Mouse (Mus musculus) c-Kit-positive CD71-negative TER-119-negative erythroid progenitor cells, embryonic 14.5 days (primary cell): Measurements from ENCODE around the gene Calm4.

Source experiments
- DNase-seq: peaks from one replicate; pipeline ENCODE4 v3.0.0-alpha.2; 2013; ENCODE audit warnings: low read depth

Calm4 gene

GRCm38 (mm10) chr13:3861251-3861650 lies 23.7 kb downstream of the Calm4 start:
- DNase-seq, result no peak

DNA sequence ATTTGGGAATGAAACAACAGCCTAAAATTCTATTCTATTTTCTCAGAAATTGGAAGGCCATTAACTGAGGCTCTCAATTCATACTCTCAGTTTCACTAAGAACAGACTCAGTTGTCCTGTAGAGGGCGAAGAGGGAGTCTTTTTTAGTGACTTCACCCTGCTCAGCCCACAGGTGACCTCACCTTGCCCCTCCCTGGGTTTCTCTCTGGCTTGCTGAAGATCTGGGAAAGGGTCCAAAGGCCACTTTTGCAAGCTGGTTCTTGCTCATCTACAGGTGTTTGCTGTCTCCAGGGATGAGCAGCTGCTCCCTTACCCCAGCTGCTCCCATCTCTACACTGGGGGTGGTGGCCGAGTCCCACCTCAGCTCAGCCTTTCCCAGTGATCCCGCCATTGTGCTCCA lies 24.8 kb downstream of the Calm4 start:
- no peak for DNase-seq

DNA sequence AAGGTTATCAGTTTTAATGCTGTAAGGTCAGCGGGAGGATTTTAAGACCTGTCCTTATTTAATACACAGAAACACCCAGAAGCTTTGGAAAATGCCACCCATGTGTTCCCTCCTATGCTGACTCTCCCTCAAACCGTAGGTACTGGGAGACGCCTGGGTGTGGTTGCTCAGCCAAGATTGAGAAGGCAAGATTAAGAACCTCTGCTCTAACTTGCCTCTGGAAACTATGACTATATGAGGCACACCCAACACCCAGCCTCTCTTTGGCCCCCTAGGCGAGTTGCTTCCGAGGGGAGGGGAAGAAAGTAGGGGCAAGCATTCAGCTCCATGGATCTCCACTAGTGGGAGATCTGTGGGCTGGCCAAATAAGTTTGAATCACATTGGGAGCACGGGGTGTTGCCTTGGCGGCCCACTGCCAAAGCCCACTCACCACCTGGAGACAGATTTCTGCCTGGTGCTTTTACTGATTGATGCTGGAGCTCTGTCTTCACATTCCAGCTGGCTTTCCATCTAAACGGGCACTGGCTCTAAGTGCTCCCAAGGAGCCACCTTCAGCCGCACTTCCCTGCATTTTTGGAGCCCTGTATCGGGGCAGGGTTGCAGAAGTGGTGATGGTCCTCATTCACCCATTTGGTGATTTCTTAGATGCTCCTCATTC lies 25.5 kb downstream of the Calm4 start:
- DNase-seq, result no peak

DNA sequence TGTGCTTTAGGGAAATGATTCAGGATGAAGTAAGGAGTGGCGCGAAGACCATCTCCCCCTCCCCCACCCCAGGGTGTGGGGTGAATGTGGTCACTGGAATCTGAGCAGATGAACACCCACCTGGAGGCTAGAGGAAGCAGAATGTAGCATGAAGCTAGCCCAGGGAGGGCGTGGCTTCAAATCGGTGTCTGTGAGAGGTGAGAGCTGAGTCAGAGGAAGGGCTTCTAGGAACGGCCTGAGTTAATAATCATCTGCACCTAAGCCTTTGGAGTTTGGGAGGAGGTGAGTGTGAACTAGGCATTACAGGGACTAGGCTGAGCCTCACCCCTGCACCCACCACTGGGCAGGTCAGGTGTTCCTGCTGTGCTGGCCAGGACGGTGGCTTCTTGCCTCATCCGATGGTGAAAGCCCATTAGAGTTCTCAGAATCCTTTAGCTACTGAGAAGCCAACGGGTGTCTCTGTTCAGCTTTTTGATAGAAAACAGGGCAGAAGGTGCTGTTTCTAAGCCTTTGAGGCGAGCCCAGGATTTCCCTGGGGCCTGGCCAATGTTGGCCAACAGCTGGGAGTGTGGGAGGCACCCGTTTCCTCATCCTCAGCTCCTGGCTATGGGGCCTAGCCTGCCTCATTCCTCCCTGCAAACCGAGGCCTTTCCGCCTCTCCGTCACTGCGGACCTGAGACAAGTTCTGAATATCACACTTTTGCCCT lies 28.2 kb downstream of the Calm4 start:
- no peak for DNase-seq

DNA sequence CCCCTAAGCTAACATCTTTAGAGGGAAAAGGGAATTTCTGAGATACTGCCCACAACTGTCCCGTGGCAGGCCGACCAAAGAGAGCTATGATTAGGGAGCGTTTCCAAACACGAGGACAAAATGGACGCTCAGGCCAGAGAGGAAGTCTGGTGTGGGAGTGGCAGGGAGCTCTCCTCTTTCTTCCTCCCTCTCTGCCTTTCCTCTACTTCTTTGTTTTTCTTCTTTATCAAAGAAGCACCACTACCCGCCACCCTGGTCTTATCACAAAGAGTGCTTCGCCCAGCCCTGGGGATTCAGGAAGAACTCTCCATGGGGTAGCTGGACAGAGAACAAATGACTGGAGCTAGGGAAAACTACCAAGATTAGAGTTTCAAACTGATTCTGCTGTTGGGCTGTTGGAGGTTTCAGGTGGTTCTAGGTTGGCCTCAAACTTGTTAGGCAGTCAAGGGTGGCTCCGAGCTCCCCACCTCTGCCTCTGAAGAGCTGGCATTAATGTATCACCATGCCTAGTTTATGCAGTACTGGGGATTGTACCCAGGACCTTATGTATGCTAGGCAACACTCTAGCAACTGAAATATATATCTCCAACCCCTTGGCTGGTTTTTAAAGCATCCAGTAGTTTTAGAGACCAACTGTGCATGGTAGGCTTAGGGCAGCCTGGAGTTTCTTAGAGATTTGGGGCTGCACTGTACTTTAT lies 28.9 kb downstream of the Calm4 start:
- DNase-seq, result no peak

DNA sequence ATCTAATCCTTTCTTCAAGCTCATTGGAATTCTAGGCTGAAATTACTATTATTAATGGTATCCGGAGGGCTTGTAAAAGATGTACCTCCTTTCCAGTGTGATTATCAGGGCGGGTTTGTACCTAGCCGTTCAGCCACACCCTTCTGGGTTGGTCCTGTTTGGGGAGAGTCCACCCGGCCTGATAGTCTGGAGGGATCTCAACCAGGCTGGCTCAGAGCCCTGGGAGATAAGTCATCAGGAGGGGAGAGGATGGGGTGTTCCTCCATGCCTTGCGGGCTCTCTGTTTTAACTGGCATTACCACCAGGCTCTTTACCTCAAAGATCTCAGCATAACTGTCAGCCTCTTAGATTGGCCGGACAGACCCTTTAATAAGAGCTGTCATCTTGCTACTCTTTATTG lies 29.6 kb downstream of the Calm4 start:
- no peak for DNase-seq

DNA sequence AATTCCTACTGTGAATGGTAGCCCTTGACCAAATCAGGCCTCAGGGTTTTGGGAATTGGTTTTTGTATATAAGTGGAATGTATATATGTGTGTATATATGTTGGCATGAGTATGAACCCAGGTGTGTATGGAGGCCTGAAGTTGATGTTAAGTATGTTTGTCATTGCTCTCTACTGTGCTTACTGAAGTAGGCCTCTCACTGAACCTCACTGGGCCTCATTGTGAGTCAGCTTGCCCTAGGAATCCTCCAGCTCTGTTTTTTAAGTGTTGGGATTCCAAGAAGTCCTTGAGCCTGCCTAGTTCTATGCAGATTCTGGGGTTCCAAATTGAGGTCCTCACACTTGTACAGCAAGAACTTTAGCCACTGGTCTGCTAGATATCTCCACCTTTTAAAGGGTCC lies 32.3 kb downstream of the Calm4 start:
- no peak for DNase-seq

GRCm38 (mm10) chr13:3872832-3873231 lies 35.3 kb downstream of the Calm4 start:
- no peak for DNase-seq

GRCm38 (mm10) chr13:3876448-3876847 lies 38.9 kb downstream of the Calm4 start:
- DNase-seq, result no peak

GRCm38 (mm10) chr13:3877185-3877584 lies 39.6 kb downstream of the Calm4 start:
- DNase-seq, result no peak

- DNase-seq, result no peak
These were observed 40.2 kb downstream of the Calm4 start for GRCm38 (mm10) chr13:3877679-3878220.

- no peak for DNase-seq
These were observed 49.1 kb downstream of the Calm4 start for GRCm38 (mm10) chr13:3886663-3887062.
